Mouse (Mus musculus) mammary gland, adult 2 months (tissue): ENCODE measurements around the gene Lypd5. TPM values are rescaled to one million over a fixed set of nuclear protein-coding genes. Genes with fewer than 3 reads are reported as not detected.

ENCODE experiments used
- polyA plus RNA-seq: library from polyadenylated mRNA; depleted of rRNA; stranded (reverse); fragments of >200 nt; gene quantifications from 2 replicates; pipeline ENCODE4 v1.2.3, GENCODE M21; 2012; ENCODE audit warnings: low replicate concordance; rRNA removed

Lypd5 gene
- 0.16 and 2.8 TPM in 2 replicates for polyA plus RNA-seq

DNA sequence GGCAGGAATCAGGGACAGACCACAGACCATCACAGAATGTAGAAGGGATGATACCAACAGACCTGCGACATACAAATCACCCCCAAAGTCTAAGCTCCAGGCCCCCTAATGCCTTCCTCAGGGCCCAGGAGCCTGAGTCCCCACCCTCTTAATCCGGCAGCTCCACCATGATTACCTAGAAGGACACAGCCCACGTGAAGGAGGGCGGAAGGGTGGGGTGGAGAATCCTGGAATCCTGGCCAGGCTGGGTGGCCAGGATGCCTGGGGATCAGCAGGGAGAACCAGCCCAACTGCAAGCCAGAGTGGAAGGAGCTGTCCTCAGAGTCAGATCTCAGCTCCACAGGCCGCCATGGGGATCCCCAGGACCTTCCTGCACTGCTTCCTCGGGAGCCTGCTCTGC lies at the start of gene Lypd5:
Lypd5 (plus strand) TSS at position 301 of the 400 bp plus-strand sequence.

DNA sequence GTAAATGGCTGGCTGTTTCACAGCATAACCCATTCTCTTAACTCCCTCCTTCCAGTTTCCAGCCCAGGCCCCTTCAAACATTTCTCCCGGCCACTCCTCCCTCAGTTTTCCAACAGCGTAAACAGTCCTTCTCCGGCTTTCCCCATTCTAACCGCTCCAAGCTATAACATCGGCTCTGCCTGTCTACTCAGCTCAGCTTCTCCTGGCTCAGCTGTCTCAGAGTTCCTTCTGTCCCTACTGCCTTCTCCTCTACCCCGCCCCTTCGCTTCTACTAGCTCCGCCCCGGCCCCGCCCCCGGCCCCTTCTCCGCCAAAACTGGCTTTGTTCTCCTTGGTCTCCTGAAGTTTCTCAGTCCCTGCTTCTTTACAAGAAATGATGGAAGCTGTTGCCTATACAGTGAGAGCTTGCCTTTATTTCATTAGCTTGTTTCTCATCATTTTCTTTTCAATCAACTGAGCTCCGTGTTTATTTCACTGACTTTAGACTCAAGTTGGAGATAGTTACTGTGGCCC lies 48.2 kb upstream of the Lypd5 start, which contains the start of gene Zfp61:
Zfp61 (minus strand) TSS at position 462 of the 512 bp plus-strand sequence.

DNA sequence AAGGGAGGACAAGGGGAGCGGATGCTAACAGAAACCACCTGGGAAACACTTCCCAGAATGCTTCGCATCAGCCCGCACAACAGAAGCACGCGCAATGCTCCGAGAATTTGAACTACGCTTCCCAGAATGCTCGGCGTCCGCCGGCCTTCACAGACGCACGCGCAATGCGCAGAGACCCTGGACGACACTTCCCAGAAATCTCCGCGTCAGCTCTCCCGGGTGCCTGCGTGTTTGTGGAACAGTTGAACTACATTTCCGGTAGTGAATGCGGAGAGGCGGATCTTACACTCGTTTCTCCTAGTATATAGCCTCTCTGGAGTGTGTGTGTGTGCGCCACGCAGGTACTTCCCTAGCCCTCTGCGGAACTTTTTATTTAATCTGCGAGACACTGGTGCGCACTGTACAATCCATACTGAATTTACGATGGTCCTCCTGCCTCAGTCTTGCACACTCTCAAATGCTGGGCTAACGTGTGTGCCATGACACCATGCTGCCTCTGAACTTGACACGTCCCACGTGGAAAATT lies 32.4 kb upstream of the Lypd5 start, which contains the start of gene Zfp94:
Zfp94 (minus strand) TSS at position 100 of the 526 bp plus-strand sequence.

DNA sequence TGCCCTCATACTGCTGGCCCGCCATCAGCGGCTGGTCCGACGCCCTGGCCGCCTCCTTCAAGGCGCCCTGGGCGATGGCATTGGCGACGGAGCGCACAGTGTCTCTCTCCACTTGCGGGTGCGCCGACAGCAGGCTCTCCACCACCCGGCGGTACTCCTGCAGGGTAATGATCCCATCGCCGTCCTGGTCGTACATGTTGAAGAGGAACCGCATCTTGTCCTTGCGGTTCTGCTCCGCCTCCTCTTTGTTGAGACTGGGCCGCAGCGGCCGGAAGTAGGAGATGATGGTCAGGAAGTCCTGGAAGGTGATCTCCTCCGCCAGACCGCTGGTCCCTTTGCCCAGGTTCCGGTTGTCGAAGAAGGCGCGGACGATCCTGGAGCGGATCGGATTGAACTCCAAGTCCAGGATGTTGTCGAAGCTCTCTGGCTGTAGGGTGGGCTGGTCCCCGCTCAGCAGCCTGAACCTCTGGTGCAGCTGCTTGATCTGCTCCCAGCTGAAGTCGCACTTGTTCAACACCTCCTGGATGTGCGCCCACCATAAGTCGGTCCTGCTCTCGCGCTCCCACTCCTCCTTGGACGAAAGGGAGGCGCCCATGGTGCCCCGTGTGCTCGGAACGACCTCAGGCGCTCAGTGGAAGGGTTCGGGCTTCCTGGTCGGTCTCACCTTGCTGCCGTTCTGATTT lies 15.6 kb upstream of the Lypd5 start, which contains the start of gene Tescl:
Tescl (minus strand) TSS at position 633 of the 683 bp plus-strand sequence.

DNA sequence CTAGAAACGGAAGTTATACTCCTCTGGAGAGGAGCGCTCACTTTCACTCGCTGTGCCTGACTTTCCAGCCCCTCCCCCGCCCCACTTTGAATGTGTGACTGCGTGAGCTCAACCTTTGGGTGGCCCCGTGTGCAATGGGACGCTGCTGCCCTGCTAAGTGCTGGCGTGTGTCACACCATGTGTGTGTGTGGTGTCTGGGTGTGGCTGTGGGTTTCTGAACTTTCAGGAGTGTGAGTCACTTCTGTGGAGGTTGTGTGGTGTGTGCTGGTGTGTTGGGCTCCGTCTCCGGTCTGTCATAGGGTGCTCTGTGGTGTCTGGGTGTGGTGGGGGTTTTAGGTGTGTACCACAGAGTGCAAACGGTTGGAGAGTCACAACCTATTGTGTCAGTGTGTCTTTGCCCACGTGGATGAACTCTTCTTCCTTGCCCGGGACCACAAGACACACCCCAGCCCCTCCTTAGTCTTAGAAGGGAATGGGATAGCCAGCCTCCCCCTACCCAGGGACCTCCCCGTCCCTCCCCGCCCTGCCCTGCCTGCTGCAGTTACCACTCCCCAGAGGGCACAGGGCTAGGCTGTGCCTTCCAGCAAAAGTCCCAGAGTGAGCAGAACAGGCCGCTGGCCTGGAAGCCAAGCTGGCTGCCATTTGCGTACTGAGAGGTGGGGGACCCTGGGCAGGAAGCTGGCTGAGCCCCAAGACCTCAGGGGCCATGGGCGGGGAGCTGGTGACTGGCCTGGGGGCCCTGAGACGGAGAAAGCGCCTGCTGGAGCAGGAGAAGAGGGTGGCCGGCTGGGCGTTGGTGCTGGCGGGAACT lies 20.9 kb downstream of the Lypd5 start, which contains the start of gene Kcnn4:
Kcnn4 (plus strand) TSS at position 533 of the 811 bp plus-strand sequence.

DNA sequence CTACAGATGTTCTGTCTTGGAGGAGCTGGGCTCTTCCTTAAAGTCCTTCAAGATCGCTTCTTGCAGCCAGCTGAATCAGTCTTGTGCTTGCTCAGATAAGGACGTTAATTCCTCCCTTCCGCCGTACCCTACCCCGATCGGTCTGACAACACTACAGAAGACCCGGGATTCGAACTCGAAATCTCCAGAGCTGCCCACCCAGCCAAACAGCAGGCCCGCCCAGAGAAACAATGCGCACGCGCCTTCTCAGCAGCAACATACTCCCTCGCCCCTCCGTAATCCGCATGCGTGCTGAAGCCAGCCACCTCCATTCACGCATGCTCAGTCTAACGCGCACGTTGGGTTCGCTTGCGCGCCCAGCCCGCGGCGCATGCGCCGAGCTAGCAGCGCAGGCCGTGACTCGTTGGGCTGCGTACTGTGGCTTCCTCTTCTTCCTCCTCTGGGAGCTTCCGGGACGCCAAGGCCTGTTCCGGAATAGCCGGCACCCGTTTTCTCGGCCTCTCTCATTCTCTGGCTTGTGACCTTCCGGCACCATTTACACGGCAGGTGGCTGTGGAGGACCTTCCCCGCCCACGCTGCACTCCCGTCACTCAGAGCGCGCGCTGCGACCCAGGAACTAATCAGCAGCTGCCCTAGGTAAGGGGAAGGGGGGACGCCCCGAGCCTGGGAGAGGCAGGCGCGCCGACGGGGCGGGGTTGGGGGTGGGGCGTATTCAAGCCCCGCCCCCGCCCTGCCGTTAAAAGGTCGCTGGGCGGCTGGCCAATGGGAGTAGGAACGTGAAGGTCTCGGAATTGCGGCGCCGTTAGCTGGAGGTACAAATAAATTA lies 50.5 kb downstream of the Lypd5 start, which contains the start of gene Smg9:
Smg9 (plus strand) TSS at position 364 of the 826 bp plus-strand sequence.

Other genes with a start within 250 kb of the Lypd5 start
- gene Zfp112, start 236.9 kb upstream of the Lypd5 start, polyA plus RNA-seq = 1.1 and 2.0 TPM in 2 replicates
- gene Zfp235, start 215.0 kb upstream of the Lypd5 start, polyA plus RNA-seq = 7.0 and 8.8 TPM in 2 replicates
- gene Zfp114, start 174.1 kb upstream of the Lypd5 start, polyA plus RNA-seq = 0.39 and 0.66 TPM in 2 replicates
- 1.3 and 2.8 TPM in 2 replicates for gene Zfp111, start 137.8 kb upstream of the Lypd5 start, polyA plus RNA-seq
- gene Zfp109, start 111.6 kb upstream of the Lypd5 start, polyA plus RNA-seq = 0.81 and 1.4 TPM in 2 replicates
- 0.42 and 0.96 TPM in 2 replicates for gene Zfp108, start 94.4 kb upstream of the Lypd5 start, polyA plus RNA-seq
- gene Zfp93, start 78.8 kb upstream of the Lypd5 start, polyA plus RNA-seq = 1.2 and 2.0 TPM in 2 replicates
- gene Zfp61, start 48.0 kb upstream of the Lypd5 start, polyA plus RNA-seq = 3.0 and 5.6 TPM in 2 replicates
- gene Zfp94, start 32.5 kb upstream of the Lypd5 start, polyA plus RNA-seq = 4.3 and 7.8 TPM in 2 replicates
- gene Tescl, start 15.3 kb upstream of the Lypd5 start, polyA plus RNA-seq = not detected in 2 replicates
- gene Kcnn4, start 21.1 kb downstream of the Lypd5 start, polyA plus RNA-seq = 35.8 and 76.3 TPM in 2 replicates
- gene Smg9, start 50.4 kb downstream of the Lypd5 start, polyA plus RNA-seq = 64.5 and 74.1 TPM in 2 replicates
- 1.1 and 4.1 TPM in 2 replicates for gene Irgc1, start 103.1 kb downstream of the Lypd5 start, polyA plus RNA-seq
- 14.8 and 26.7 TPM in 2 replicates for gene Plaur, start 113.3 kb downstream of the Lypd5 start, polyA plus RNA-seq
- 12.6 and 19.7 TPM in 2 replicates for gene Cadm4, start 132.8 kb downstream of the Lypd5 start, polyA plus RNA-seq
- gene Zfp428, start 157.8 kb downstream of the Lypd5 start, polyA plus RNA-seq = 4.9 and 17.5 TPM in 2 replicates
- gene AC161166.1, start 163.3 kb downstream of the Lypd5 start, polyA plus RNA-seq = not detected in 2 replicates
- 19.0 and 20.6 TPM in 2 replicates for gene Irgq, start 181.5 kb downstream of the Lypd5 start, polyA plus RNA-seq
- 0.23 and 0.34 TPM in 2 replicates for gene Pinlyp, start 196.9 kb downstream of the Lypd5 start, polyA plus RNA-seq
- 40.5 and 54.7 TPM in 2 replicates for gene Xrcc1, start 197.1 kb downstream of the Lypd5 start, polyA plus RNA-seq
- 25.3 and 33.7 TPM in 2 replicates for gene Ethe1, start 238.3 kb downstream of the Lypd5 start, polyA plus RNA-seq
- gene Zfp575, start 238.4 kb downstream of the Lypd5 start, polyA plus RNA-seq = 0.22 and 0.80 TPM in 2 replicates